21 mouse cellular contexts compared by ENCODE assay signal in the genomic region with DNA sequence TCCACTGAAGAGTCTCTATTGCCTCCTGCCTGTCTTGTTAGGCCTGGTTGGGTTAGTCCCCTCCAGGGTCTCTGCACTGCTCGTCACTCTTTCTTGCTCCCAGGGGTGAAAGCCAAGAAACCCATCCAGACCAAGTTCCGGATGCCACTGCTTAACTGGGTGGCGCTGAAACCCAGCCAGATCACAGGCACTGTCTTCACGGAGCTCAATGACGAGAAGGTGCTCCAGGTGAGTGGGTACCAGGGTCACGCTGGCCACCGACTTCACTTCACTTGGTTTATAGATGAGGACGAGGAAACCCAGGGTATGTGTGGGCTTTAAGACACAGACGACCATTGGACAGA. TPM values are rescaled to one million over a fixed set of nuclear protein-coding genes. Genes with fewer than 3 reads are reported as not detected.
A peak's percentile ranks its signal among the peaks of the same experiment; 100 is the strongest.
DNase-seq lines count a peak whose midpoint lies in the region; TF ChIP-seq lines count a peak whose summit lies in the region.
"Had no signal": no experiment of that assay in that cellular context is flagged by ENCODE, and none has a peak within 500 bp of the region (broad histone marks: within the 10 kb centered on the region; RNA-seq: fewer than 3 reads in every experiment).

No protein-coding gene starts in this region.

- TF ChIP-seq POLR2A in testis, adult 2 months (IDR thresholded peaks at IDR 0.05; ENCODE audit: control insufficient read depth, low read depth, low read length): no peak

- no peaks in the 10 kb centered on the region for H3K27me3 ChIP-seq in testis, adult 2 months (ENCODE audit: control insufficient read depth, insufficient read depth, low read length)

- peak overlapping the region; percentile 66 for H3K4me3 ChIP-seq in layer of hippocampus, adult 2 months
- H3K4me3 ChIP-seq in testis, adult 2 months (ENCODE audit: control insufficient read depth, low read depth, low read length): peak overlapping the region; percentile 43
- H3K4me3 ChIP-seq: heart, embryonic 13.5 days; hindbrain, embryonic 15.5 days had no signal

- peak overlapping the region; percentile 96 for H3K27ac ChIP-seq in layer of hippocampus, adult 2 months
- no peak overlapping the region for H3K27ac ChIP-seq in testis, adult 2 months (ENCODE audit: control insufficient read depth, insufficient read depth, low read depth, low read length)
- H3K27ac ChIP-seq: forebrain, embryonic 15.5 days; heart, embryonic 13.5 days; hindbrain, embryonic 15.5 days had no signal

- H3K36me3 ChIP-seq in testis, adult 2 months (ENCODE audit: control insufficient read depth, insufficient read depth, low read length): no peaks in the 10 kb centered on the region
- H3K36me3 ChIP-seq: forebrain, embryonic 15.5 days; G1E; heart, embryonic 13.5 days had no signal

- TF ChIP-seq CTCF in layer of hippocampus, adult 2 months (conservative IDR thresholded peaks at IDR 0.05): no peak
- TF ChIP-seq CTCF in testis, adult 2 months (IDR thresholded peaks at IDR 0.05; ENCODE audit: control insufficient read depth, insufficient read depth, insufficient replicate concordance, low read depth, low read length): no peak

- DNase-seq in cerebellum, adult 9-11 months: peak; percentile 74
- DNase-seq in cerebellum, postnatal 4 days (ENCODE audit: low spot score in 2 of 2): no peak
- no peak for DNase-seq in layer of hippocampus, adult 2 months (ENCODE audit: low spot score in 2 of 2)
- no peak for DNase-seq in layer of hippocampus, postnatal 10 days (ENCODE audit: low spot score in 2 of 2)
- DNase-seq in testis, postnatal 10 days (ENCODE audit: low spot score): no peak
- no peak for DNase-seq in lung, postnatal 10 days
- DNase-seq: adrenal gland, adult 8-10 months; heart, adult 11 months; heart, postnatal 36 days had no signal

- peaks cover 13% of the 10 kb centered on the region for H3K4me1 ChIP-seq in testis, adult 2 months (ENCODE audit: control insufficient read depth, insufficient read depth, low read length)

RNA-seq across cellular contexts. Expression of gene 1700023F06Rik, which starts 14.6 kb away (rescaled TPM):
- 1 to 10 TPM; 1.5 to 2.0 TPM for total RNA-seq in layer of hippocampus, adult 2 months (2021)
- total RNA-seq in layer of hippocampus, postnatal 10 days (2021): 1 to 10 TPM; 1.8 TPM
- polyA plus RNA-seq in testis, adult 2 months (2012; rRNA removed): 451 and 466 TPM in 2 replicates
- total RNA-seq: G1E; gastrocnemius, postnatal 36 days; heart, postnatal 36 days had no signal
- polyA plus RNA-seq: G1E; heart, embryonic 13.5 days; heart, postnatal 0 days had no signal

RNA-seq across cellular contexts. Expression of gene Fmnl1, which starts 22.9 kb away (rescaled TPM):
- total RNA-seq in layer of hippocampus, adult 2 months (2021): 100 to 1,000 TPM; 142 to 156 TPM
- total RNA-seq in layer of hippocampus, postnatal 10 days (2021): 10 to 100 TPM; 83.4 to 87.0 TPM
- 18.4 and 21.6 TPM in 2 replicates for polyA plus RNA-seq in testis, adult 2 months (2012; rRNA removed)
- total RNA-seq: G1E had no signal

RNA-seq across cellular contexts. Expression of gene Spata32, which starts 24.4 kb away (rescaled TPM):
- 1 to 10 TPM; 1.2 to 1.3 TPM for total RNA-seq in layer of hippocampus, adult 2 months (2021)
- total RNA-seq in layer of hippocampus, postnatal 10 days (2021): 1 to 10 TPM; 1.3 to 1.4 TPM
- polyA plus RNA-seq in testis, adult 2 months (2012; rRNA removed): 142 and 168 TPM in 2 replicates
- total RNA-seq: adrenal gland, adult 8-10 months; adrenal gland, postnatal 4 days; gastrocnemius, postnatal 36 days; heart, postnatal 36 days had no signal
- polyA plus RNA-seq: embryonic facial prominence, embryonic 11.5 days; forebrain, embryonic 11.5 days; G1E; heart, embryonic 13.5 days; heart, postnatal 0 days; hindbrain, embryonic 11.5 days; intestine, embryonic 16.5 days had no signal
